Mouse (Mus musculus): ENCODE data around the gene Tjp1.

GRCm38 (mm10) chr7:65467306-65468021 is 60.1 kb downstream of the Tjp1 start:
- no peak for TF ChIP-seq POLR2A (IDR thresholded peaks at IDR 0.05; ENCODE audit: extremely low read depth, insufficient read depth, low read length)
- no peak for TF ChIP-seq CTCF (IDR thresholded peaks at IDR 0.05; ENCODE audit: extremely low read depth, insufficient read depth, low read length)
